Mouse (Mus musculus): ENCODE measurements around the gene Ddit4.

DNA sequence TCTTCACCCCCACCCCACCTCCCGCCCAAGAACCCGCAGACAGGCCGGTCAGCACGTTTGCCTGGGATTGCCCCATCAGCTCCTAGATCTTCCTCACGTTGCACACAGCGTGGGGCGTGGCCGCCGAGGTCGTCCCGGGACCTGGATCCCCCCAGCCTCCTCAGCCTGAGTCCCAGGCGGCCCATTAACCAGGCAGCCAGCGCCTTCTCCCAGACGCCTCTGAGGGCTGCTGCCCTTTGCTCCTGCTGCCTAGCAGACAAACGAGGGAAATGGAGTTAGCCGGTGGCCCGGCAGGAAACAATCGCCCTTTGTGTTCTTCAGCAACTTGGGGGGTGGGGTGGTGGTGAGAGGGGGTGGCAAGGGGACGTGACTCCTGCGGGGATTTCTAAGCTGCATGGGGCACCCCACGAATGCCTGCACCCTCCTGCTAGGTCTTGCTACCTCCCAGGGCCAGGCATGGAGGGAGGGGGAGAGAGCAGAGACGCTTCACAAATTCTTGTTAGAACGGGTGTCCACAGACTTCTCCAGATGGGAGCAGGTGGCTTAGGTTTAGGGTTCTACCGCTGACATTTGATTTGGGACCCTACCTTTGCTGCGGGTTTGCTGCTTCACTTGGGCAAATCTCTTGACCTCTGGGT, 40.0 kb downstream of the Ddit4 start:
- TF ChIP-seq GATA1 (IDR thresholded peaks at IDR 0.05; ENCODE audit: low read length) = no peak
- TF ChIP-seq TAL1 (IDR thresholded peaks at IDR 0.05; ENCODE audit: low read length) = no peak

Data from erythroblast, embryonic 14.5 days (primary cell).